Comparison of ENCODE assay signal across 8 mouse cellular contexts in genomic region chr15:83594513-83595363, GRCm38 (mm10). TPM values are rescaled to one million over a fixed set of nuclear protein-coding genes. Genes with fewer than 3 reads are reported as not detected.
DNase-seq lines count a peak whose midpoint lies in the region; ATAC-seq and TF ChIP-seq lines count a peak whose summit lies in the region.

Gene Ttll12, minus strand, starts transcription at chr15:83595157.

- H3K9me3 ChIP-seq in kidney, embryonic 14.5 days (ENCODE audit: control insufficient read depth, low read length): no peaks in the 10 kb centered on the region
- no peaks in the 10 kb centered on the region for H3K9me3 ChIP-seq in limb, embryonic 15.5 days

- DNase-seq in A20 (ENCODE audit: low read depth, low spot score): peak; percentile 96
- peak; percentile 92 to 94 for DNase-seq in heart, adult 9 months (ENCODE audit: low spot score in 2 of 2)
- DNase-seq in monocyte, adult 2 months (ENCODE audit: low read depth in 1 of 2, low spot score in 2 of 2): peak; percentile 52 to 65
- peak; percentile 93 to 96 for DNase-seq in spleen, postnatal 4 days (ENCODE audit: low spot score in 2 of 2)

- peak within 1 kb of the TSS; percentile 13; the same call in 1 of the 2 replicates for H3K27ac ChIP-seq in bone marrow macrophage, adult 2 months (ENCODE audit: insufficient read depth, low read depth, low read length)
- peak within 1 kb of the TSS; percentile 34; the same call in 1 of the 2 replicates for H3K27ac ChIP-seq in embryonic fibroblast, embryonic 13.5 days (ENCODE audit: insufficient read depth, low read length)
- H3K27ac ChIP-seq in kidney, embryonic 14.5 days (ENCODE audit: low read depth, low read length): no peak within 1 kb of the TSS; the same call in 1 of the 2 replicates
- peak within 1 kb of the TSS; percentile 78 for H3K27ac ChIP-seq in limb, embryonic 15.5 days

- H3K27me3 ChIP-seq in kidney, embryonic 14.5 days (ENCODE audit: control insufficient read depth, insufficient read depth, low read length): no peaks in the 10 kb centered on the region
- no peaks in the 10 kb centered on the region for H3K27me3 ChIP-seq in limb, embryonic 15.5 days

- H3K36me3 ChIP-seq in kidney, embryonic 14.5 days (ENCODE audit: control insufficient read depth, insufficient read depth, low read length): no peaks in the 10 kb centered on the region; the same call in 1 of the 2 replicates
- 0 out of 2 replicates have a peak, but pooled peaks cover 4% of the 10 kb centered on the region for H3K36me3 ChIP-seq in limb, embryonic 15.5 days

- no peak for TF ChIP-seq CTCF in bone marrow macrophage, adult 2 months (IDR thresholded peaks at IDR 0.05; ENCODE audit: low read depth, low read length)
- no peak for TF ChIP-seq CTCF in embryonic fibroblast, embryonic 13.5 days (IDR thresholded peaks at IDR 0.05; ENCODE audit: borderline replicate concordance, insufficient read depth, low read length)

- peak within 1 kb of the TSS; percentile 77 for H3K9ac ChIP-seq in kidney, embryonic 14.5 days (ENCODE audit: low read depth, low read length)
- H3K9ac ChIP-seq in limb, embryonic 15.5 days: peak within 1 kb of the TSS; percentile 79

- peak; percentile 93 for ATAC-seq in kidney, embryonic 14.5 days (ENCODE audit: low FRiP score, low TSS enrichment)
- peak; percentile 89 for ATAC-seq in limb, embryonic 15.5 days (ENCODE audit: insufficient number of reproducible peaks, low FRiP score, low TSS enrichment, low read depth)

- WGBS in kidney, embryonic 14.5 days: under 1% methylated on average over 68 of the region's 68 CpGs
- under 1% methylated on average over 68 of the region's 68 CpGs for WGBS in limb, embryonic 15.5 days

- TF ChIP-seq POLR2A in bone marrow macrophage, adult 2 months (IDR thresholded peaks at IDR 0.05; ENCODE audit: borderline replicate concordance, low read depth, low read length): no peak
- TF ChIP-seq POLR2A in embryonic fibroblast, embryonic 13.5 days (IDR thresholded peaks at IDR 0.05; ENCODE audit: low read depth, low read length): peak; percentile 83

- peaks cover 8% of the 10 kb centered on the region for H3K4me1 ChIP-seq in bone marrow macrophage, adult 2 months (ENCODE audit: control insufficient read depth, insufficient read depth, low read length)
- H3K4me1 ChIP-seq in embryonic fibroblast, embryonic 13.5 days (ENCODE audit: control insufficient read depth, insufficient read depth, low read length): peaks cover 3% of the 10 kb centered on the region
- peaks cover 13% of the 10 kb centered on the region for H3K4me1 ChIP-seq in kidney, embryonic 14.5 days (ENCODE audit: control insufficient read depth, insufficient read depth, low read length)
- peaks cover 24% of the 10 kb centered on the region for H3K4me1 ChIP-seq in limb, embryonic 15.5 days

- H3K4me3 ChIP-seq in bone marrow macrophage, adult 2 months (ENCODE audit: insufficient read depth, low read length): peak within 1 kb of the TSS; percentile 82
- H3K4me3 ChIP-seq in embryonic fibroblast, embryonic 13.5 days (ENCODE audit: insufficient read depth, low read length): peak within 1 kb of the TSS; percentile 93
- H3K4me3 ChIP-seq in kidney, embryonic 14.5 days (ENCODE audit: low read length): peak within 1 kb of the TSS; percentile 78
- H3K4me3 ChIP-seq in limb, embryonic 15.5 days: peak within 1 kb of the TSS; percentile 85

- peak within 1 kb of the TSS; percentile 68 for H3K4me2 ChIP-seq in kidney, embryonic 14.5 days (replicated peaks; ENCODE audit: low read depth, low read length)
- peak within 1 kb of the TSS; percentile 80 for H3K4me2 ChIP-seq in limb, embryonic 15.5 days

RNA-seq across cellular contexts. Expression of gene Ttll12, which starts in this region (rescaled TPM):
- 11.2 and 14.1 TPM in 2 replicates for polyA plus RNA-seq in bone marrow macrophage, adult 2 months (2012; ENCODE audit: insufficient read depth, insufficient read length, missing spikeins)
- 26.1 and 34.6 TPM in 2 replicates for polyA plus RNA-seq in embryonic fibroblast, embryonic 13.5 days (2011; ENCODE audit: insufficient read length, low read depth, missing spikeins)
- polyA plus RNA-seq in kidney, embryonic 14.5 days (2014; fragmentation: Nextera tagmentation; extraction: Ambion mirVana): 34.6 and 42.3 TPM in 2 replicates
- 33.2 and 36.5 TPM in 2 replicates for polyA plus RNA-seq in limb, embryonic 15.5 days (2015; fragmentation: Nextera tagmentation; extraction: Ambion mirVana)
